Mouse (Mus musculus): ENCODE measurements around the gene Ltb.

Ltb gene

GRCm38 (mm10) chr17:35193881-35194843 lies at the start of gene Ltb:
Ltb (plus strand) TSS chr17:35194439.
- no peak for DNase-seq (ENCODE audit: low spot score in 2 of 2)

GRCm38 (mm10) chr17:35146139-35146538 lies 48.1 kb upstream of the Ltb start:
- DNase-seq (ENCODE audit: low spot score in 2 of 2) = no peak

- no peak for DNase-seq (ENCODE audit: low spot score in 2 of 2)
Measured at GRCm38 (mm10) chr17:35147348-35147747, 46.9 kb upstream of the Ltb start.

GRCm38 (mm10) chr17:35147922-35148639 lies 46.2 kb upstream of the Ltb start:
- DNase-seq (ENCODE audit: low spot score in 2 of 2) = no peak

- no peak for DNase-seq (ENCODE audit: low spot score in 2 of 2)
Measured at GRCm38 (mm10) chr17:35152121-35152520, 42.1 kb upstream of the Ltb start.

GRCm38 (mm10) chr17:35153077-35153476 lies 41.2 kb upstream of the Ltb start:
- DNase-seq (ENCODE audit: low spot score in 2 of 2) = no peak

- no peak for DNase-seq (ENCODE audit: low spot score in 2 of 2)
Measured at GRCm38 (mm10) chr17:35153931-35154330, 40.3 kb upstream of the Ltb start.

GRCm38 (mm10) chr17:35154616-35155015 lies 39.6 kb upstream of the Ltb start:
- DNase-seq (ENCODE audit: low spot score in 2 of 2) = no peak

- no peak for DNase-seq (ENCODE audit: low spot score in 2 of 2)
Measured at GRCm38 (mm10) chr17:35155451-35155850, 38.8 kb upstream of the Ltb start.

- no peak for DNase-seq (ENCODE audit: low spot score in 2 of 2)
Measured at GRCm38 (mm10) chr17:35156461-35157200, 37.6 kb upstream of the Ltb start.

GRCm38 (mm10) chr17:35157254-35157653 lies 37.0 kb upstream of the Ltb start:
- DNase-seq (ENCODE audit: low spot score in 2 of 2) = no peak

- no peak for DNase-seq (ENCODE audit: low spot score in 2 of 2)
Measured at GRCm38 (mm10) chr17:35157661-35158175, 36.5 kb upstream of the Ltb start.

- DNase-seq (ENCODE audit: low spot score in 2 of 2) = no peak
Measured at GRCm38 (mm10) chr17:35158850-35159593, 35.2 kb upstream of the Ltb start.

- no peak for DNase-seq (ENCODE audit: low spot score in 2 of 2)
Measured at GRCm38 (mm10) chr17:35159638-35160037, 34.6 kb upstream of the Ltb start.

- no peak for DNase-seq (ENCODE audit: low spot score in 2 of 2)
Measured at GRCm38 (mm10) chr17:35161421-35161820, 32.8 kb upstream of the Ltb start.

GRCm38 (mm10) chr17:35162121-35162520 lies 32.1 kb upstream of the Ltb start:
- no peak for DNase-seq (ENCODE audit: low spot score in 2 of 2)

- DNase-seq (ENCODE audit: low spot score in 2 of 2) = no peak
Measured at GRCm38 (mm10) chr17:35162730-35163129, 31.5 kb upstream of the Ltb start.

- no peak for DNase-seq (ENCODE audit: low spot score in 2 of 2)
Measured at GRCm38 (mm10) chr17:35163326-35164081, 30.7 kb upstream of the Ltb start.

GRCm38 (mm10) chr17:35164218-35164567 lies 30.0 kb upstream of the Ltb start:
- peak in 1 of 2 experiments; percentile 38 for DNase-seq (ENCODE audit: low spot score in 2 of 2)
